Mouse (Mus musculus) NIH3T3 (cell line): ENCODE results near the gene Hipk1.
A peak's percentile ranks its signal among the peaks of the same experiment; 100 is the strongest.
"Not testable (repeated sequence)": the region's sequence is repeated elsewhere in the genome, so short reads cannot be mapped to it uniquely, and the experiment has no call there.

Experiments
- DNase-seq: peaks from one replicate; pipeline ENCODE4 v3.0.0-alpha.2; 2012; ENCODE audit warnings: low read depth

Hipk1 gene

DNA sequence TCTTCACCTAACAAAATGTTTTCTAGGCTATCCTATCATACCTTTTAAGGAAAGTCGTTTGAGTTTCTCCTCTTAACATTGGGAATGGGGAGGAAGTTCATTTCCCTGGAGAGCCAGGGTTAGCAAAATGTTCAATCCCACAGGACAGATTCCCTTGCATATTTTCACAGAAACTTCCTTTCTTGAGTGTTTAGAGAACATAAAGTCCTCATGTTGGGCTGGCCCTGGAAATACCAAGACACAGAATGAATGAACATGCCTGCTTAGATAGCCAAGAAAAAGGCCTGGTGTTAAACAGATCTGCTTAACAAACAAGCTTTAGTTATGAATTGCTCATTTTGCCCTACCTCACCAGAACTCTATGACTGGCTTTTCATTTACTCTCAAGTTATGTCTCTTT is 1.2 kb upstream of the Hipk1 start:
- DNase-seq = no peak

- not testable (repeated sequence) for DNase-seq
Measured at GRCm38 (mm10) chr3:103792111-103792406, 696 bp upstream of the Hipk1 start.

DNA sequence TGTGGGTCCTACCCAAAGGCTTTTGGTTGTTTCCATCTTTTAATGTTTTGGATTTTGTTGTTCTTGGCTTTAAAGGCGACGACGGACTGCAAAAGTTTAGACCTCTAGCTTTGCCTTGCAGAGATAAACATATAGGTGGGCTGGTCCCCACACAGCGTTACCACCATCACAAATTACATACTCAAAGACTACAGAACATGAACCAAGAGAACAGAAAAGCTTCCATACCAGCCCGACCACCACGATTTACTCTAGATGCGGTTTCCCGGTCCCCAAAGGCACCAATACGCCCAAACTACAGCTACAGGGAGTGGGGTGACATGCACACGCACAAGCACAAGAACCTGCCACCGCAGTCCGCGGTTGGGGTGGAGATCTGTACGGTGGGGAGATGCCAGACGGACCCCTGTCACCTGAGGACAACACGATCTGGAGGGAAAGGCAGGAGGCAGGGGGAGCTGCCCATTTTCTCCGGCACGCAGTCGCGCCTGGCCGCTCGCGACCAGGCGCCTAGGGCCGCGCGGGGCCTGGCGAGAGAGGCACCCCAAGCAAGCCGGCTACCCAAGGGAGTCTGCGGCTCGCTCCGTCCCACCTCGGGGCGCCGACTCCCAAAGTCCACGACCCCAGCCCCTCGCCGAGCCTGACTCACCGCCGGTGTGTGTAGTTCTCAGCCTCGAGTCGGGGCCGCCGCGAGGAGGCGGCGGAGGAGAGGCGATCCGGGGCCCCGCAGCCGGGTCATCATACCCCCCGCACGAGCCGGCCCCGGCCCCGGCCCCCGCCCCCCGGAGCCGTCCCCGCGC is 817 bp downstream of the Hipk1 start:
- DNase-seq = peak; percentile 47

DNA sequence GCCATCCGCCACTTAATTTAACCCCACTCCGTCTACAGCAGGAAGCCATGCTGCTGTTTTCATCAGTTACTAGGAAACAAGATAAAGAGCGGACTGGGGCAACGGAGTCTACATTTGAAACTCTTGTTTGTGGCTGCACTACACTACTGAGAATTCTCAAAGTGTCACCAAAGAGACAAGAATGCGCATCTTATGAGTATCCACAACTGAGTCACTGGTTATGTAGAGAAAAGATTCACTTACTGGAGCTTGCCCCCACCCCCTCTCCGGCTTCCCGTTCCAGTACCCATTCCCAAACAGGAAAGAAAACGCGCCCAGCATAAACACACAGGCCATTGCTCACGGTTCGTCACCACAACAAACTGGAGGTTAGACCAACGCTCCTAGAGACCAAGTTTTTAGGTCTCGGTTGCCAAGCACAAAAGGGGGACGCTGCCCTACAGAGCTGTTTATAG is 1.4 kb downstream of the Hipk1 start:
- DNase-seq = peak; percentile 66

DNA sequence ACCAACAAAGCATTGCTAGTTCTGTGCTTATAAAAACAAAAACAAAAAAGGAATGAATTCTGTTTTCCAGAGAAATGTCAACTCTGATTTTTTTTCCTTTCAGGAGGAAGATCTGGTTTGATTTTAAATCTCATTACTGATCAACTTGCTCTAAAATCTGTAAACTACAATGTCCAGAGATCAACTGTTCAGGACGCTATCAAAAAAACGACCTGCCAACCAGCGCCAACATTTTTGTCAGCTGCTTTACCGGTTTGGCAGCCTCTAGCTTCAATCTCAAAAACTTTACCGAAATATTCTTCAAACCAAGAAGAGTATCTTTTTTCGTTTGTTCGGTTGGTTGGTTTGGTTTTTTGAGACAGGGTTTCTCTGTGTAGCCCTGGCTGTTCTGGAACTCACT is 2.3 kb downstream of the Hipk1 start:
- no peak for DNase-seq

- DNase-seq = no peak
Measured at GRCm38 (mm10) chr3:103787225-103787624, 4.1 kb downstream of the Hipk1 start.

GRCm38 (mm10) chr3:103782844-103783609 is 8.3 kb downstream of the Hipk1 start:
- no peak for DNase-seq

DNA sequence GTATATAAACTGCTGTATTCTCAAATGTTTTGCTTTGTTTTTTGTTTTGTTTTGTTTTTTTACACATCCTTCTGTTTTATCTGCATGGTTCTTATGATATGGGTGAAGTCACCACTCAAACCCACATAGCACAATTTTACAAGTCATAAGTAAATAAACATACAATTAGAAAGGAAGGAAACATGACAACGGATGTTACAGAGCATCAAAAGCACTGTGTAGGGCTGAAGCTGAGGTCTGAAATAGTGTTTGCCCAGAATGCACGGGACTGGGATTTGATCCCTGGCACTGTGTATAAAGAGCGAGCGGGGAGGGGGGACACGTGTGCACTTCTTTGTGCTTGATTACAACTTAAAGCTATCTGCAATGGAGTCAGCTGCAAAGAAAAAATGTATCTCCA is 10.6 kb downstream of the Hipk1 start:
- DNase-seq = no peak

DNA sequence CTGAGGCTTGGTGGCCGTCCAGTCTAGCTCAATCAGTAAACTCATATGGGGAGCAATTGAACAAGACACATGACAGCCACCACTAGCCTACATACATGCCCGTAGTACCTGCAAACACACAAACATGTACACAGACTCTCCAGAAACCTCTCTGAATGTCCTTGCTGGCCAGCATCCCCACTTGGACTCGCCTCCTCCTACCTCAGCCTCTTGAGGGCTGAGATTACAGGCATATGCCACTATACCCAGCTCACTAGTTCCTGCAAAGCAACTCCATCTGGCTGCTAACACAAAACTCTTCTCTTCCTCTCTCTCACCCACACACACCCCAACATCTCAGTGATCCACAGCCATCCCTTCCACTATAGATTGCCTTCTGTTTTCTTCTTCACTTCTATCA is 11.1 kb downstream of the Hipk1 start:
- DNase-seq = no peak

DNA sequence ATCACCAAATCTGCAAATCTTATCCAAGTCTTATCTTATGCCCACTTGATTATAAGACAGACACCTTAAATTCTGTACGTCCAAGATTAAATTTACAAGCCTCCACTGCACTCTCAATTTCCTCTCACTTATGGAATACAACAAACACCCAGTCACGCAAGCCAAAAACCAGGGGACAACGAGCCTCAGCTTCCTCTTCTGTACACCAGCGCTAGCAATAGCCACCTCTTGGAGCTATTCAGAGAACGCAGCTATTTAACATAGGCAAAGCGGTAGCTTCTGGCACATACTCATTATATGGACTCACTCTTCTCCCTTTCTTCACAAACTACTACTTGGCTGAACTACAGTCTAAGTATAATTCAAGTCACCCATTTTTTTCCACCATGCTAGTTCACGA is 12.2 kb downstream of the Hipk1 start:
- no peak for DNase-seq

GRCm38 (mm10) chr3:103778660-103779059 is 12.7 kb downstream of the Hipk1 start:
- DNase-seq = no peak

- no peak for DNase-seq
Measured at GRCm38 (mm10) chr3:103777940-103778339, 13.4 kb downstream of the Hipk1 start.

- DNase-seq = no peak
Measured at GRCm38 (mm10) chr3:103774009-103774408, 17.4 kb downstream of the Hipk1 start.

DNA sequence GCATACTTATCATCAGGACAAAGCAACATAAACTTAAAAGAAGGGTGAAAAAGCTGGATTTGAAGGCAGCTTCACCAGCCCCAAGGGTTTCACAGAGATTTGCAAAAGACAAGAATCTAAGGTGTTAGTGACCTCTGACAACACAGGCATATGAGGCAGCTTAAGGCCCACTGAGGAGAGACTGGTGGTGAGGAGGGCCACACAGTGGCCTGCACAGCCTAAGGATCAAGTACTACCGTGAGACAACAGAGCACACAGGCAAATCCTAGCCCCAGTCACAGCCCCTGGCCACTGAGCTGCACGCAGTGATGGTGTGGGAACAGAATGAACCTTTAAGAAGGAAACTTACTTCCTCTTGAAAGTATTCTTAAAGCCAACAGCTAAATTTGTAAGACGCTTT is 17.9 kb downstream of the Hipk1 start:
- DNase-seq = no peak

DNA sequence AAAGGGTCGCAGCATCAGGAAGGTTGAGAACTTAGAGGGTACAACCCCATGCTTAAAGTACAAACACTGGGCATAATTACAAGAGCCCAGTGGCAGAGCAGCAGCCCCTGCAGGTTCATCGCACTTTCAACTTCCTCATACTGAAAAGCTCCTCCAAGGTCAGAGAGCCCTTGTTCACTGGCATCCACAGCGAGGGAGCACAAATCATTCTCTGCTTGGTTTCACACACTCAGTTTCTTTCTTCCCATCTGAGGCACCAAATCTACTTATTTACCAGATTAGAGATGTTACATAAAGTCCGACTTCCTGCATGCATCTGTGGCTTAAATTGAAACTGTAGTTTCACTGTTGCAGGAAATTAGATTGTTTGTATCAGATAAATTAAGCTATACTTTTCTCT is 18.5 kb downstream of the Hipk1 start:
- no peak for DNase-seq

- peak; percentile 83 for DNase-seq
Measured at GRCm38 (mm10) chr3:103771531-103772130, 19.7 kb downstream of the Hipk1 start.

DNA sequence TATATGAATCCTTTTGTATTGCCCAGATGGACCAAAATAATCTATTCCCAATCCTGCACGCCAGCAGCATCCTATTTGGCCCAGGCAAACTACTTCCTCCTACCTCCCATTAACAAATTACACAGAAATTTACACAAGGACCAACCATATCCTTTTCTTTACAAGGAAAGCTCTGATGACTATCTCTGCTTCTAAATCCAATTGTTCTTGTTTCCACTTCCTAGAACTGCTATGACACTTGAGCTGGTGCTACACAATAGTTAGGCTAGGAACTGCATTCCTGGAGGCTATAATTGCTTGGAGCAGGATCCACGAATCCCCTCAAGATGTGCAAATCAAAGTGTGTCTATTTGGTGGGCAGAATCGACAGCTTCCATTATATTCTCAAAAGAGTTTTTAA is 24.6 kb downstream of the Hipk1 start:
- DNase-seq = no peak

DNA sequence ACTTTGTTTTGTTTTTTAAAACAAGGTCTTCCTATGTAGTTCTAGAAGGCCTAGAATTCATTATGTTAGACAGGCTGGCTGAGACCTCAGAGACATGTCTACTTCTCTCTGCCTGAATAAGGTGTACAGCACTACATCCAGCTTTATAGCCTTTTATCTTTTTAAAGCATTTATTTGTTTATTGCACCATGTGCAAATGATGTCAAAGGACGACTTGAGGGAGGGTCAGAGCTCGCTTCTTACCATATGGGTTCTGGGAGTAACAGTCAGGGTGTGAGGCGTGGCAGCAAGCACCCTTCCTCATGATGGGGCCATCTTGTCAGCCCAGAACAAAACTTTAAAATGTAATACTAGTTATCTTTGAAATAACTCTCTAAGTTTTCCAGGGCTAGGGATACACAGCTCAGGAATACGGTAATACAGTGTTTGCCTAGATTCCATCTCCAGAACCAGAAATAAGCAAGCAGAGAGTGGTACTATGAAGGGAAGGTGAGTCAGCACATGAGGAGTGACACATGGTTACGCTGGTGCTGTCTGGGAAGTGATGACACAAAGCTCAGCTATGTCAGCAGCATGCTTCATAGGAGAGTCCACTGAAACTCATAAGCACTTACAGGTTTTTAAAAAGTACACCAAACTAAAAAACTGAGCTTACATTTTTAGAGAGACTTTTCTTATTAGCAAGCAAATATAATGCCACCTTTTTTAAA is 31.9 kb downstream of the Hipk1 start:
- peak; percentile 81 for DNase-seq

- DNase-seq = no peak
Measured at GRCm38 (mm10) chr3:103758456-103758855, 32.9 kb downstream of the Hipk1 start.

DNA sequence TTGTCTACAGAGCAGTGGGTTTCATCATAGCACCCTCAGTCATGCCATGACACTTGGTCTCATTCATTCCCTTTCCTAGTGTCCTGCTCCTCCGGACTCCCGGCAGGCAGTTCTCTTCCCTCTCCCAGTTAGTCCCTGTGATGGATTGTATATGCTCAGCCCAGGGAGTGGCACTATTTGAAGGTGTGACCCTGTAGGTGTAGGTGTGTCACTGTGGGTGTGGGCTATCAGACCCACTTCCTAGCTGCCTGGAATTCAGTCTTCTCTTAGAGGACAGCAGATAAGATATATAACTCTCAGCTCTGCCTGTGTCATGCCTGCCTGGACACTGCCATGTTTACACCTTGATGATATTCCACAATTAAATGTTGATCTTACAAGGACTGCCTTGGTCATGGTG is 34.4 kb downstream of the Hipk1 start:
- no peak for DNase-seq

DNA sequence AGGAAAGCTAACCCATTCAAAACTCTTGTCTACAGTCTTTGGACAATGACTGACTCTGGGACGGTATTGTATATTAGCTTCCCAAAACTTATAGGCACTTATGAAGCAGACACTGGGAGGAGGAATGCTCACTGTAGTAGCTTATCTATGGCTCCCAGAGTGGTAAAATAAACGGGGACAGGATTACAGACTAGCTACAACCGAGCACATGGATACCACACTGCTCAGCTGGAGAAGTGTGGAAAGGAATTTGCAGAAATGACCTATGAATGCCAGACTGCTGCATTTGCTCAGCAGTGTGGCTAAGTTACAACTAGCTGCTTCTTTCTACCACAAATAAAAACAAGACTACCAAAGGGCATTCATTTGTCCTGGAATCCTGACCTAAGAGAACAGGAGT is 36.0 kb downstream of the Hipk1 start:
- DNase-seq = no peak

GRCm38 (mm10) chr3:103751558-103751957 is 39.8 kb downstream of the Hipk1 start:
- DNase-seq = no peak

DNA sequence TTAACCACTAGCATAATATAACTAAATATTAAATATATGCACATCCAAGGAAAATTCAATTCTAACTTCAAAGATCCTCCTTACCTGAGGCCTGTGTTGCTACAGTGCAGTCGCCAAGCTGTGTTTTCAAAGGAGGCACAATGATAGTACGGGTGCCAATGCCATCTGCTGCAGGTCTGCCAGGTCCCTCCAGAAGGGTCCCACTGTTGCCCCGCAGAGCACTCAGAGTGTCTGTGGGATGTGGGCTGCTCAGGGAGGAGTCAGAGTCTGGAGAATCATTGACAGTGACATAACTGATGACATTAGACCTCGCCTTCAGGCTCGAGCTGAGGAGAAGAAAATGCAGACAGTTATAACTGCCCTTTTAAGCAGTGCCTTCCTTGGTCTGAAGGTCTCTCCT is 44.7 kb downstream of the Hipk1 start:
- no peak for DNase-seq
